Mouse (Mus musculus) cerebellum, postnatal 14 days (tissue): ENCODE data around the gene Tmub1.
A peak's percentile ranks its signal among the peaks of the same experiment; 100 is the strongest.
"Not testable (repeated sequence)": the region's sequence is repeated elsewhere in the genome, so short reads cannot be mapped to it uniquely, and the experiment has no call there.

Experiments used
- DNase-seq, 2 experiments: peaks; one replicate each; pipeline ENCODE4 v3.0.0; 2021; ENCODE audit warnings: mixed read lengths in 2 of 2

Tmub1 gene

DNA sequence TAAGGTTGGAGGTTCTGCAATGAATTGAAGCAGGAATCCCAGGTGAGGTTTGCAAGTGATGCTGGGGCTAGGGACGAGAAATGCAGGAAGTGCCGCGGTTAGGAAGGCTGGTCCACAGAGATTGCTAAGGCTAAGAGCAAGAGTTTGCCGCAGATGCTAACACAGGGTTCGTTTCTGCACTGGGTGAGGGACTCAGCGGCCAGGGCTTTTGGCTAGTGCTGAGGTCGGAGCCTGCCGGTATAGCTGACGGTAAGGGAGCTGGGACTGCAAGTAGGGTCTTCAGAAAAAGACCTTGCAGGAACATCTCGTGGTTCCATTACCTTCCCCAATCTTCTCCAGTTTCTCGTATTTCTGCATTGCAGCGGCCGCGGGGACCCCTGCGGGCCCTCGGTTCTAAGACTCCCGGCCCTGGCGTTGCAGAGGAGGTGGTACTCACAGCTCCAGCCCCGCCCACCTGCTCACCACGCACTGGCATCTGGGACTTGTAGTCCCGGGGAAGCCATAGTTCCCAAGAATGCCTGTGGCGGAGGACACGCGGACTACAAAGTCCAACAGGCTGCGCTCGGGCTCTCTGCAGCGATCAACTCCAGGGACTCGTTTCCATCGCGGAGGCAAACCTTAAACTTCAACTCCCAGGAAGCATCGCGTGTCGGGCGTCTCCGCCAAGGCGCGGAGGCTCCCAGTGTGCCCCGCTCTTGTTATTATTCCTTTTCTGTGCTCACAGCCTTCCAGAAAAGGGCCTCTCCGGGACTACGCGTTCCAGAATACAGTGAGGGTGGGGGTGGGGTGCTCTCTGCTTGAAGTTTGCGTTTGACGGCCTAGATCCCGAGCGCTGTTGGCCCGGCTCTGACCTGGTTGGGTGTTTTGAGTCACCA lies 24.3 kb downstream of the Tmub1 start, which contains the start of the genes Cdk5 and Slc4a2:
Gene Cdk5, minus strand, starts transcription at position 402 of the 875 bp plus-strand sequence.
Gene Slc4a2, plus strand, starts transcription at position 709 of the 875 bp plus-strand sequence.
- DNase-seq: peak; percentile 99

- no peak for DNase-seq
These were observed 27.3 kb downstream of the Tmub1 start for GRCm38 (mm10) chr5:24420381-24420780.

- DNase-seq: no peak
These were observed 30.1 kb downstream of the Tmub1 start for GRCm38 (mm10) chr5:24417587-24417986.

GRCm38 (mm10) chr5:24416222-24416736 lies 31.4 kb downstream of the Tmub1 start:
- DNase-seq: peak; percentile 82 to 87

DNA sequence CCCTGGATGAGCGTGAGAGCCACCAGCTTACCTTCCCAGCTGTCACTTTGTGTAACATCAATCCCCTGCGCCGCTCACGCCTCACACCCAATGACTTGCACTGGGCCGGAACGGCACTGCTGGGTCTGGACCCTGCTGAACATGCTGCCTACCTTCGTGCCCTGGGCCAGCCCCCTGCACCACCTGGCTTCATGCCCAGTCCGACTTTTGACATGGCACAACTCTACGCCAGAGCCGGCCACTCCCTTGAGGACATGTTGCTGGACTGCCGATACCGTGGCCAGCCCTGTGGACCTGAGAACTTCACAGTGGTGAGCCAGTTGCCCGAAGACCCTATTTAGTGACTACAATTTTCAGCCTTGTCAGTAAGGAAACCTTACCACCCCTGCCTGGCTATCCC lies 33.7 kb downstream of the Tmub1 start:
- no peak for DNase-seq

- no peak for DNase-seq
These were observed 34.5 kb downstream of the Tmub1 start, which contains the start of gene Asic3 for GRCm38 (mm10) chr5:24413042-24413693. Gene Asic3 (plus strand): TSS chr5:24413392.

DNA sequence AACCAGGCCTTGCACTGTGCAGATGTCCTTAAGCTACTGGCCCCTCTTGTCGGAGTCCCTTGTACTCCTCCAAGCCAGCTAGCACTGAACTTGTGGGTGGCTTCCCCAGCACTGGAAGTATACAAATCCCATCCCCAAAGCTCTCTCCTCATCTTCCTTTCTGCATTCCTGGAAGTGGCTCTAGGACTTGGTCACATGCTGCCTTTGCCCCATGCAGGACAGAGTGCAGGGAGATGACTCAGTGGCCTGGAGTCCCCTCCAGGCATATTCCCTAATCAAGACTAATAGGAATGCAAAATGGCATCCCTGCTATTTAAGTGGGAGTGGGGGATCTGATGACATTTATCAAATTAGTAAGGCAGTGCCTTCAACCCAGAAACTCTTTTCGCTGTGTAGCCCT lies 35.6 kb downstream of the Tmub1 start:
- no peak for DNase-seq

DNA sequence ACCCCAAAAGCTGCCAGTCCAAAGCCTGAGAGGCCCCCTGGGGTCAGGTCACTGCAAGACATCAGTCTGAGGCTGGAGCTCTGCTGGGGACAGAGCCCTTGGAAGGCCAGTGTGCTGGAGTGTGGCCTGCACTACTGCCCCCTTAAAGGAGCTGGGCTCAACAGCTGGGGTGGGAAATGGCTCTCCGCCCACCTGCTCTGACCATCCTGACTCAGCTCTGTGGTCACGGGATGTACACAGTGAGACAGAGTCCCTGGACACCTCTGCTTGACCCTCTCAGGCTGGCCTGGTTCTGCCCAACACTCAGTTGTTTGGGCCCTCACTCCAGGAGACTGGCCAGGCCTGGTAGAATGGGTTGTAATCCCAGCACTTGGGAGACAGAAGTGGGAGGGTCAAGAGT lies 38.2 kb downstream of the Tmub1 start:
- no peak for DNase-seq

DNA sequence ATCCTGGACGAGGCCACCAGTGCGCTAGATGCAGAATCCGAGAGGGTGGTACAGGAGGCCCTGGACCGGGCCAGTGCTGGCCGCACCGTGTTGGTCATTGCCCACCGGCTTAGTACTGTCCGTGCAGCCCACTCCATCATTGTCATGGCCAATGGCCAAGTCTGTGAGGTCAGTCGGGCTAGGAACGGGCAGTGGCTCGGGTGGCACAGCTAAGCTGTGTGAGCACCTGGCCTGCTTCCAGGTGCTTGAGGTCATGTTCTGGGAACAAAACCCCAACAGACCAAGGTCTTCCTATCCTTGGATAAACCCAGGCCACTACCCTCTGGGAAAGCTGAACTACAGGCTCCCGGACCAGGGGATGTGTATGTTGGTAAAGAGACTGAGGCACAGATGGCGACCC lies 39.0 kb downstream of the Tmub1 start:
- DNase-seq: no peak

DNA sequence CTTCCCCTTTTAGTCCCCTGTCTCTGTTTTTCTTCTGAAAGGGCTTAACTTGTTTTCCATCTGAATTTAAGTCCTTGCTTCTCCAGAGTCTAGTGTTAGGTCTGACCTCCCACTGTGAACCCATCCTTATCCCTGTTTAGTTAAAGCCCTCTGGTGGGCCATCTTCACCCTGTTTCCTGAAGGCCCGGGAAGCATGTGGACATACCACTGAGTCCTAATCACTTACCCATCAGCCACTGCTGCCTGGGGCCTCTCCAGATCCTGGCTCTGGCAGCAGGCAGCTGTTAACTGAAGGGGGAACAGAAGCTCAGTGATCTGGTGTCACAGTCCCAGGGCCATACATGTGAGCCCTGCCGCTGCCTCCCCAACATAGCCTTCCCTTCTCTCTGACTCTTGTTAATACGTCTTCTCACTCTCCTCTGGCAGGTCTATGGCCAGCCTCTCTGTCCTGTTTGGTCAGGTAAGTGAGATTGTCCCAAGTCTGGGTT lies 42.2 kb downstream of the Tmub1 start:
- DNase-seq: no peak

DNA sequence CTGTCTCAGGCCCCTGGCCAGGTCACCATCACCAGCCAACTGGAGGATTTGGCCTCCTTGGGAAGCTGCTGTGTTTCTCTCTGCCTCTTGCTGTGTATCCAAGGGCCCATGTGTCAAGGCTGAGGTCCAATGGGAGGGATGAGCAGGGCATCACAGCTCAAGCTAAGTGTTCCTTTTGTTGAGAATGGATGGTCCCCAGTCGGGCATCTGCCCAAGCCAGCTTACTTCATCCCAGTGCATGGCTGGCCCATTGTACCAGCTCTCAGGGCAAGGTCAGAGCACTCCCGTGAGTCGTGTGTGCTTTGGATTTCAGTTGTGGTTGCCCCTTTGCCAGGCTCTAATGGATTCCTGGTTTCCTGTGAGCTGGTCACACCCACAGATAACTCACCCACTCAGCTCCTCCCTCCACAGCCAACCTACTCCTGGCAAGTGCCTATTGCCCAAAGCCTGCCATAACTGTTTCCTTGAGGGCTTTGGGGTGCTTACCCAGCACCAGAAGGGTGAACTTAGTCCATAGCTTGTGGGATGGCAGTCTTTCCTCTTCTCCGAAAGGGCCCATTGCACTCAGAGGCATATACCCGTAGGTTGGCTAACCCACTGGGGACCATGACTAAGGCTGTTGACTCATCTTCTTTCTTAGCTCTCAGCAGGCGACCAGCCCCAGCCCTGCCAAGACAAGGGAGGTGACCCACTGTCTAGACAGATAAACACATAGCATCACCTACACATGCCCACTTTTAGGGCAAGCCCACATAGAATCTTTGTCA lies 42.9 kb downstream of the Tmub1 start:
- no peak for DNase-seq

DNA sequence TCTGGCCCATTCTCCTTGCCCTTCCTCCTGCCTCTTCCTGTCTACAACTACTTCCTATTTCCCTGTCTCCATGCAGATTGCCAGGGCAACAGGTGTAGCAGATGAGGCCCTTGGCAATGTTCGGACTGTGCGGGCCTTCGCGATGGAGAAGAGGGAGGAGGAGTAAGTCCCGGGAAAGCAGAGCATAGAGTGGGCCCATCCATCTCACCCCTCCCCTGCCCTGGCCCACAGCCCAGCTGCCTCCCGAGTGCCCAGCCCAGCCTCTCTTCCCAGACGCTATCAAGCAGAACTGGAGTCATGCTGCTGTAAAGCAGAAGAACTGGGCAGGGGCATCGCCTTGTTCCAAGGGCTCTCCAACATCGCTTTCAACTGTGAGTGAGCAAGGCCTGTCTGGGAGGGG lies 45.7 kb downstream of the Tmub1 start:
- peak; percentile 70 to 84 for DNase-seq

- no peak for DNase-seq
These were observed 46.6 kb downstream of the Tmub1 start for GRCm38 (mm10) chr5:24400911-24401605.

DNA sequence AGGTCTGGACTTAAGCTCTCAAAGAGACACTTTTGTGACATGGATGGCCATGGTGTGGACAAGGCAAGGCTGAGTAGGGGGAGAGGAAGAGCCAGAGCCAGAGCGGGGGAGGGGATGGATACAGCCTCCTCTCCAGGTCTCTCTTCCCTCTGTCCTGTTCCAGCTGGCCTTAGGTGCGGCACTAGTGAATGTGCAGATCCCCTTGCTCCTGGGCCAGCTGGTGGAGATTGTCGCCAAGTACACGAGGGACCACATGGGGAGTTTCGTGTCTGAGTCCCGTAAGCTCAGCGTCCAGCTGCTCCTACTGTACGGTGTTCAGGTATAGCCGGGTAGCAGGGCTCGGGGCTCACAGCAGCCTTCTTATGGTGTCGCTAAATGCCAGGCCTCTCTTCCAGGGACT lies 47.3 kb downstream of the Tmub1 start:
- DNase-seq: peak; percentile 51 to 72

GRCm38 (mm10) chr5:24399686-24400085 lies 48.0 kb downstream of the Tmub1 start:
- no peak for DNase-seq

GRCm38 (mm10) chr5:24396254-24396653 lies 51.4 kb downstream of the Tmub1 start:
- DNase-seq: not testable (repeated sequence)
